Mouse (Mus musculus): ENCODE measurements at regions not wholly inside any gene's neighbourhood (a gene's known extent, or its start where the extent isn't known, plus 50 kb on each side); places are given as distances from the start of the nearest gene placed in this dataset.

GRCm38 (mm10) chr14:76764390-76764796, 207.7 kb upstream of the Serp2 start:
- Histone ChIP-seq H3K36me3 (ENCODE audit: control insufficient read depth, insufficient read depth, low read length) (no peaks in the 10 kb centered on the region), H3K9me3 (ENCODE audit: control insufficient read depth, low read length) (no peaks in the 10 kb centered on the region), H3K4me3 (ENCODE audit: low read length) (no peak overlapping the region), H3K4me2 (ENCODE audit: low read length) (no peak overlapping the region), H3K4me1 (ENCODE audit: control insufficient read depth, insufficient read depth, low read depth, low read length) (peaks cover 23% of the 10 kb centered on the region), H3K9ac (ENCODE audit: low read depth, low read length) (no peak overlapping the region), H3K27me3 (replicated peaks; ENCODE audit: control insufficient read depth, insufficient read depth, low read length) (no peaks in the 10 kb centered on the region), H3K27ac (ENCODE audit: low read depth, low read length) (no peak overlapping the region)
- 26% methylated on average over 7 of the region's 7 CpGs for WGBS
- no peak for ATAC-seq

DNA sequence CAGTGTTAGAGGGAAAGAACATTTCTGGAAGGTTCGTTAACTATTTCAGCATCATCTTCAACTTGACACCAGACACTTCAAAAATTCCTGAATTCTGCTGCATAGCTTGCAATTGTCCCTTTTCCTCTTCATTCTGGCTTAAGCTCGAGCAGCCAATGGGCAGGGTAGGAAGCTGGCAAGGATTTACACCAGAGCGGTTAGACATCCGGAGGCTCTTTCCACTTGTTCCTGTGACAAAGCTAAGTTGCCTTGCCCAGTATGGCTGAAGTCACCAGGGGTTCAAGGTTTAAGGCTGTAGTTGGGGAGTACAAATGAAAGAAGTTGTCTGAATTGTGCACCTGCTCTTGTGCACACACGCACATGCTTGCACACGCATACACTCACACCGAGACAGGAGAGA, 206.8 kb upstream of the Serp2 start:
- ATAC-seq, result no peak
- Histone ChIP-seq H3K4me1 (ENCODE audit: control insufficient read depth, insufficient read depth, low read depth, low read length) (peaks cover 23% of the 10 kb centered on the region), H3K4me2 (ENCODE audit: low read length) (no peak overlapping the region), H3K27ac (ENCODE audit: low read depth, low read length) (no peak overlapping the region), H3K4me3 (ENCODE audit: low read length) (no peak overlapping the region), H3K27me3 (replicated peaks; ENCODE audit: control insufficient read depth, insufficient read depth, low read length) (no peaks in the 10 kb centered on the region), H3K9me3 (ENCODE audit: control insufficient read depth, low read length) (no peaks in the 10 kb centered on the region), H3K9ac (ENCODE audit: low read depth, low read length) (no peak overlapping the region), H3K36me3 (ENCODE audit: control insufficient read depth, insufficient read depth, low read length) (no peaks in the 10 kb centered on the region)
- WGBS, result 87% methylated on average over 7 of the region's 7 CpGs

GRCm38 (mm10) chr14:76762777-76763176, 206.1 kb upstream of the Serp2 start:
- WGBS, result 49% methylated on average over 10 of the region's 10 CpGs
- no peak overlapping the region for H3K4me3 ChIP-seq (ENCODE audit: low read length)
- ATAC-seq, result no peak

GRCm38 (mm10) chr14:76761691-76762090, 205.0 kb upstream of the Serp2 start:
- H3K27ac ChIP-seq (ENCODE audit: low read depth, low read length), result no peak overlapping the region
- no peak overlapping the region for H3K9ac ChIP-seq (ENCODE audit: low read depth, low read length)
- peaks cover 23% of the 10 kb centered on the region for H3K4me1 ChIP-seq (ENCODE audit: control insufficient read depth, insufficient read depth, low read depth, low read length)
- H3K9me3 ChIP-seq (ENCODE audit: control insufficient read depth, low read length), result no peaks in the 10 kb centered on the region
- no peak overlapping the region for H3K4me2 ChIP-seq (ENCODE audit: low read length)
- no peak overlapping the region for H3K4me3 ChIP-seq (ENCODE audit: low read length)
- ATAC-seq, result no peak
- H3K27me3 ChIP-seq (replicated peaks; ENCODE audit: control insufficient read depth, insufficient read depth, low read length), result no peaks in the 10 kb centered on the region
- H3K36me3 ChIP-seq (ENCODE audit: control insufficient read depth, insufficient read depth, low read length), result no peaks in the 10 kb centered on the region
- 96% methylated on average over 11 of the region's 11 CpGs for WGBS

More at GRCm38 (mm10) chr14:76762777-76763176, 206.1 kb upstream of the Serp2 start:
- Histone ChIP-seq H3K36me3 (ENCODE audit: control insufficient read depth, insufficient read depth, low read length) (no peaks in the 10 kb centered on the region), H3K27ac (ENCODE audit: low read depth, low read length) (no peak overlapping the region), H3K27me3 (replicated peaks; ENCODE audit: control insufficient read depth, insufficient read depth, low read length) (no peaks in the 10 kb centered on the region), H3K9ac (ENCODE audit: low read depth, low read length) (no peak overlapping the region), H3K4me1 (ENCODE audit: control insufficient read depth, insufficient read depth, low read depth, low read length) (peaks cover 23% of the 10 kb centered on the region), H3K9me3 (ENCODE audit: control insufficient read depth, low read length) (no peaks in the 10 kb centered on the region), H3K4me2 (ENCODE audit: low read length) (no peak overlapping the region)

DNA sequence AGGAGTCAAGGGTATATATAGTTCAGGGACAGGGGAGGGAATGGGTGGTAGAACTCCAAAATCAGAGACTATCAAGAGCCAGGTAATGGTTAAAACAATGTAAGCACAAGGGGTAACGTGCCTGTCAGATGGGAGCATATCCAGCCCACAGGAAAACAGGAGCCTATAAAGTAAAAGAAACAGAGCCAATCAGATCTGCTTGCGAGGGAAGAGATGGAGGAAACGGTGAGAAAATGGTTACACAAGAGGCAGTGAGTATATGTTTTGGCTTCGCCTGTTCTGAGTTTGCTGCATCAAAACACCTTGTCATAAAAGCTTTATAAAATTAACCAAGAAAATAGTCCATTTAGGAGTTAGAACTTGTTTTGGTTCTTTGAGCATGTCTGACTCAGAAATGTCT, 204.6 kb upstream of the Serp2 start:
- H3K27ac ChIP-seq (ENCODE audit: low read depth, low read length), result no peak overlapping the region
- H3K27me3 ChIP-seq (replicated peaks; ENCODE audit: control insufficient read depth, insufficient read depth, low read length), result no peaks in the 10 kb centered on the region
- no peaks in the 10 kb centered on the region for H3K9me3 ChIP-seq (ENCODE audit: control insufficient read depth, low read length)
- no peak overlapping the region for H3K4me2 ChIP-seq (ENCODE audit: low read length)
- peaks cover 21% of the 10 kb centered on the region for H3K4me1 ChIP-seq (ENCODE audit: control insufficient read depth, insufficient read depth, low read depth, low read length)
- ATAC-seq, result no peak
- H3K4me3 ChIP-seq (ENCODE audit: low read length), result no peak overlapping the region
- whole genome bisulfite sequencing, result 89% methylated on average over 4 of the region's 4 CpGs
- no peaks in the 10 kb centered on the region for H3K36me3 ChIP-seq (ENCODE audit: control insufficient read depth, insufficient read depth, low read length)
- no peak overlapping the region for H3K9ac ChIP-seq (ENCODE audit: low read depth, low read length)

DNA sequence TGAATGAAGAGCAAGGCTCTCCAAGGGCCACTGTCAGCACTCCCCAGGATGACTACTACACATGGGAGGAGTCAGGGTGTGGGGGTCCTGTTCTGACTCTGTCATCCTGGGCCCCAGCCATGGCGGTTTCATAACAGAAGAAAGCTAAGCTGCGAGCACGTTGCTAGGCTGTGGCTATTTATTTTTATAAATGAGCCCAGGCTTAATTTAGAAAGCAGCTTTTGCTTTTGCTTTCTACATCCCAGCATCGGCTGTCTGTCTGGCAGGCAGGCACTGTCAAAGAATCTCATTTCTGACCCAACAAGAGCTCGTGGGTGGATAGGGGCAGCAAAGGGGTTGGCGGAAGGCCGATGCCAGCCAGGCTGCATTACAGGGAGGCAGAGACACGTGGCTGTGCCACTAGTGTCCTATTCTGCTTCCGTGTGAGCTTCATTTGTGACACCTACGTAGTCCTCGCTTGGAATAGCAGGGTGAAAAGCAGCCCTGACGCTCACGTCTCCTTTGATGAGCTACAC, 203.9 kb upstream of the Serp2 start:
- peaks cover 16% of the 10 kb centered on the region for H3K4me1 ChIP-seq (ENCODE audit: control insufficient read depth, insufficient read depth, low read depth, low read length)
- 75% methylated on average over 13 of the region's 13 CpGs for WGBS
- H3K9ac ChIP-seq (ENCODE audit: low read depth, low read length), result no peak overlapping the region
- no peaks in the 10 kb centered on the region for H3K27me3 ChIP-seq (replicated peaks; ENCODE audit: control insufficient read depth, insufficient read depth, low read length)
- no peaks in the 10 kb centered on the region for H3K36me3 ChIP-seq (ENCODE audit: control insufficient read depth, insufficient read depth, low read length)
- H3K4me3 ChIP-seq (ENCODE audit: low read length), result no peak overlapping the region
- ATAC-seq, result no peak
- no peaks in the 10 kb centered on the region for H3K9me3 ChIP-seq (ENCODE audit: control insufficient read depth, low read length)
- H3K4me2 ChIP-seq (ENCODE audit: low read length), result no peak overlapping the region
- no peak overlapping the region for H3K27ac ChIP-seq (ENCODE audit: low read depth, low read length)

- H3K36me3 ChIP-seq (ENCODE audit: control insufficient read depth, insufficient read depth, low read length), result no peaks in the 10 kb centered on the region
- WGBS, result 87% methylated on average over 4 of the region's 4 CpGs
- H3K4me1 ChIP-seq (ENCODE audit: control insufficient read depth, insufficient read depth, low read depth, low read length), result peaks cover 6% of the 10 kb centered on the region
- no peaks in the 10 kb centered on the region for H3K9me3 ChIP-seq (ENCODE audit: control insufficient read depth, low read length)
- no peak overlapping the region for H3K9ac ChIP-seq (ENCODE audit: low read depth, low read length)
- H3K27ac ChIP-seq (ENCODE audit: low read depth, low read length), result no peak overlapping the region
- H3K4me2 ChIP-seq (ENCODE audit: low read length), result no peak overlapping the region
- no peak overlapping the region for H3K4me3 ChIP-seq (ENCODE audit: low read length)
- no peaks in the 10 kb centered on the region for H3K27me3 ChIP-seq (replicated peaks; ENCODE audit: control insufficient read depth, insufficient read depth, low read length)
- ATAC-seq, result no peak
Observed at GRCm38 (mm10) chr14:76759377-76759776, 202.7 kb upstream of the Serp2 start.

GRCm38 (mm10) chr14:76758589-76758988, 201.9 kb upstream of the Serp2 start:
- Histone ChIP-seq H3K9ac (ENCODE audit: low read depth, low read length) (no peak overlapping the region), H3K27ac (ENCODE audit: low read depth, low read length) (no peak overlapping the region), H3K4me3 (ENCODE audit: low read length) (no peak overlapping the region), H3K27me3 (replicated peaks; ENCODE audit: control insufficient read depth, insufficient read depth, low read length) (no peaks in the 10 kb centered on the region), H3K4me1 (ENCODE audit: control insufficient read depth, insufficient read depth, low read depth, low read length) (no peaks in the 10 kb centered on the region), H3K36me3 (ENCODE audit: control insufficient read depth, insufficient read depth, low read length) (no peaks in the 10 kb centered on the region), H3K9me3 (ENCODE audit: control insufficient read depth, low read length) (no peaks in the 10 kb centered on the region), H3K4me2 (ENCODE audit: low read length) (no peak overlapping the region)
- 85% methylated on average over 1 of the region's 1 CpGs for WGBS
- no peak for ATAC-seq

DNA sequence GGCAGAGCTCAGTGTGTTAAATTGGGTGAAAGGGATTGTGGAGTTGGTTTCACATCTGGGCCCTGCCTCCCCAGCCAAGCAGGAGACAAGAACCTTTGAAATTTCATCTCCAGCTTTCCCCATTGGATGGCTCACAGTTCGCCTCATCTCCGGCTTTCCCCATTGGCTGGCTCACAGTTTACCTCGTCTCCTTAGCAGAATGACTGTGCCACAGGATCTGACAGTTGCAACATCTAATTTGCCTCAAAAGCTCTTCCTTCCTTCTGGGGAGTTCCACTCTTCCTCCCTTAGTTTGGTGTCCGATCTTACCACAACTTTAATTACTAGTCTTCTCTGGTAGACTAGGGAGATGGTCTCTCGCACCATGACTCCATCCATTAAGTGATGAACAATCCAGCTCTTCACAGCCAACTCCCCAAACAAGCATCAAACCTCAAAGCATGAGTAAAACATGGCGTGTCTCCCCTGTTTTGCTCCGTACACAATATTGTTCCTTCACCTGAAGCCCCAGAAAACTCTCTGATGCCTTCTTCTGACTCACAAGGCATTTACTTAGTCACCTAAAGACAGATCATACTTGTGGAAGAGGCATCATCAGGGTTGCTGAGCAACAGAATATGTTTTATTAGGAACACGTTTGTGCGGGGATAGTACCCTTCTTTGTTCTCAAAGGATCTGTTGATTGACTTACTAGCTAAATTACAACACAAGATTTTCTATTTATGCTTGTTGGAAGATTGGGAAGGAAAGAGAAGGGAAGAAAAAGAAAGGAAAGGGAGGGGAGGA, 199.1 kb upstream of the Serp2 start:
- Histone ChIP-seq H3K9ac (ENCODE audit: low read depth, low read length) (no peak overlapping the region), H3K27me3 (replicated peaks; ENCODE audit: control insufficient read depth, insufficient read depth, low read length) (no peaks in the 10 kb centered on the region), H3K4me3 (ENCODE audit: low read length) (no peak overlapping the region), H3K4me2 (ENCODE audit: low read length) (no peak overlapping the region), H3K4me1 (ENCODE audit: control insufficient read depth, insufficient read depth, low read depth, low read length) (no peaks in the 10 kb centered on the region), H3K27ac (ENCODE audit: low read depth, low read length) (no peak overlapping the region), H3K36me3 (ENCODE audit: control insufficient read depth, insufficient read depth, low read length) (no peaks in the 10 kb centered on the region), H3K9me3 (ENCODE audit: control insufficient read depth, low read length) (no peaks in the 10 kb centered on the region)
- WGBS, result 81% methylated on average over 9 of the region's 9 CpGs
- no peak for ATAC-seq

Data from hindbrain, embryonic 16.5 days (tissue).